Mouse (Mus musculus) heart, adult 2 months (tissue): ENCODE measurements around the gene Gm8906. TPM values are rescaled to one million over a fixed set of nuclear protein-coding genes. Genes with fewer than 3 reads are reported as not detected.
"Not testable (repeated sequence)": the region's sequence is repeated elsewhere in the genome, so short reads cannot be mapped to it uniquely, and the experiment has no call there.

Experiments used
- DNase-seq, 2 experiments: peaks; one replicate each; pipeline ENCODE4 v3.0.0; 2021
- H3K27ac ChIP-seq: fragments of 200-600 bp; 2 replicates; pipeline ENCODE4 v1.8.1; 2022
- H3K27me3 ChIP-seq: fragments of 200-500 bp; 2 replicates; pipeline ENCODE4 v1.6.1; 2012; ENCODE audit warnings: mild to moderate bottlenecking, low read length, inconsistent platforms, mixed read lengths; ENCODE audit not compliant: control insufficient read depth, insufficient read depth
- H3K36me3 ChIP-seq: fragments of 200-500 bp; 2 replicates; pipeline ENCODE4 v1.6.1; 2012; ENCODE audit warnings: low read length, inconsistent platforms; ENCODE audit not compliant: control insufficient read depth, insufficient read depth
- H3K4me1 ChIP-seq: fragments of 200-500 bp; 2 replicates; pipeline ENCODE4 v1.6.1; 2011; ENCODE audit warnings: low read length; ENCODE audit not compliant: control insufficient read depth, insufficient read depth
- H3K4me3 ChIP-seq: fragments of 200-600 bp; 2 replicates; pipeline ENCODE4 v1.8.1; 2022
- H3K79me2 ChIP-seq: fragments of 200-500 bp; replicated peaks from 2 replicates; pipeline ENCODE4 v1.6.1; 2012; ENCODE audit warnings: mild to moderate bottlenecking, inconsistent platforms, low read length, moderate library complexity, mixed read lengths; ENCODE audit not compliant: control insufficient read depth, insufficient read depth
- H3K9ac ChIP-seq: fragments of 200-500 bp; 2 replicates; pipeline ENCODE4 v1.6.1; 2012; ENCODE audit warnings: low read depth, mild to moderate bottlenecking, control low read depth, inconsistent platforms, low read length, mixed read lengths
- WGBS: fragments of 180-500 bp; shearing (Covaris S2); methylation state at CpG from one replicate; pipeline ENCODE4 v1.1.7; 2018; 5-methylcytosine and 5-hydroxymethylcytosine counted together
- intact Hi-C: fragments of 180-260 bp; cut with DNase I; formaldehyde crosslinking; loops from one replicate; pipeline ENCODE4 v1.15.1; 2025
- long read RNA-seq: library from polyadenylated mRNA; stranded (forward); transcript quantifications from one replicate; pipeline ENCODE4 v2.0.0, GENCODE M21; 2021
- polyA plus RNA-seq: library from polyadenylated mRNA; depleted of rRNA; stranded (reverse); fragments of >200 nt; gene quantifications from 2 replicates; pipeline ENCODE4 v1.2.3, GENCODE M21; 2012; rRNA removed
- total RNA-seq, 2 experiments: library from RNA; stranded (reverse); gene quantifications; 2 replicates each; pipeline ENCODE4 v1.2.3; 2021

The Gm8906 gene
- total RNA-seq: not detected
- not detected in 2 replicates for polyA plus RNA-seq
- long read RNA-seq: 0 reads

DNA sequence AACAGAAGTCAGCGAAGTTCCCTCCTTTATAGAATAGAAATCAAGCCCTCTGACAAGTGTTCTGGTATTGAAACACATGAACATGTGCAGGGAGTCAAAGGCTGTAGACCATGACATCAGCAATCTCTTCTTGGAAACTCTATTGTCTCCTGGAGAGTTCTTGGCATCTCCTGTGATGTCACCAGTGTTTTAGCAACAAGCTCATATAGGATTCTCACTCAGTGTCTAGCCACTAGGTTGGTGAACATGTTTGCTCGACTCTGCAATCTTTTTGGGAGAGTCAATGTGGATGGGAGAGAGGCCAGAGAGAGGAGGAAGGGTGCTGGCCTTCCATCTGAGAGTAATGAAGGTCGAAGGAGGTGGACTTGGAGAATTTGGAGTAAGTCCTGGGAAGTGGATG is at the start of gene Gm8906:
Gene Gm8906, plus strand, starts transcription at position 301 of the 400 bp plus-strand sequence.
- H3K36me3 ChIP-seq, H3K4me1 ChIP-seq, DNase-seq, H3K79me2 ChIP-seq, H3K27ac ChIP-seq, intact Hi-C loops, H3K4me3 ChIP-seq, H3K9ac ChIP-seq, H3K27me3 ChIP-seq: not testable (repeated sequence)
- WGBS: 24% methylated on average over 2 of the region's 3 CpGs

Other genes starting within 250 kb of the Gm8906 start
- gene Gm8890, start 246.7 kb upstream of the Gm8906 start, total RNA-seq: not detected
- not detected in 2 replicates for gene Gm8890, start 246.7 kb upstream of the Gm8906 start, polyA plus RNA-seq
- gene Speer1, start 161.2 kb upstream of the Gm8906 start, total RNA-seq: not detected
- not detected in 2 replicates for gene Speer1, start 161.2 kb upstream of the Gm8906 start, polyA plus RNA-seq
- gene Gm8897, start 86.3 kb upstream of the Gm8906 start, total RNA-seq: not detected
- gene Gm8897, start 86.3 kb upstream of the Gm8906 start, polyA plus RNA-seq: not detected in 2 replicates
- gene Gm6460, start 92.2 kb downstream of the Gm8906 start, total RNA-seq: not detected
- not detected in 2 replicates for gene Gm6460, start 92.2 kb downstream of the Gm8906 start, polyA plus RNA-seq
- gene Gm8922, start 179.3 kb downstream of the Gm8906 start, total RNA-seq: not detected
- gene Gm8922, start 179.3 kb downstream of the Gm8906 start, polyA plus RNA-seq: not detected in 2 replicates